Mouse (Mus musculus) stomach, postnatal 0 days (tissue): Measurements from ENCODE around the gene Hacl1. TPM values are rescaled to one million over a fixed set of nuclear protein-coding genes. Genes with fewer than 3 reads are reported as not detected.

Source experiments
- ATAC-seq: fragments of 200-750 bp; cut with Nextera tagmentation; 2 replicates; pipeline ENCODE4 v1.8.0; 2017; ENCODE audit not compliant: low FRiP score, low TSS enrichment
- DNase-seq: peaks from one replicate; pipeline ENCODE4 v3.0.0-alpha.2; 2016; ENCODE audit warnings: low spot score
- H3K27ac ChIP-seq: fragments of 300-500 bp; sonication (generic); replicated peaks from 2 replicates; pipeline ENCODE4 v1.5.1; 2014; ENCODE audit warnings: mild to moderate bottlenecking, control low read depth
- H3K27me3 ChIP-seq: fragments of 300-500 bp; sonication (generic); 2 replicates; pipeline ENCODE4 v1.6.1; 2014; ENCODE audit warnings: low read length; ENCODE audit not compliant: control insufficient read depth, insufficient read depth
- H3K36me3 ChIP-seq: fragments of 300-500 bp; sonication (generic); 2 replicates; pipeline ENCODE4 v1.6.1; 2014; ENCODE audit warnings: low read length, mixed read lengths; ENCODE audit not compliant: control insufficient read depth, insufficient read depth
- H3K4me1 ChIP-seq: fragments of 300-500 bp; sonication (generic); replicated peaks from 2 replicates; pipeline ENCODE4 v1.6.1; 2014; ENCODE audit warnings: antibody characterized with exemption; ENCODE audit not compliant: control insufficient read depth, insufficient read depth
- H3K4me2 ChIP-seq: fragments of 300-500 bp; sonication (generic); replicated peaks from 2 replicates; pipeline ENCODE4 v1.6.1; 2014; ENCODE audit warnings: low read depth, mild to moderate bottlenecking, control low read depth, moderate library complexity
- H3K4me3 ChIP-seq: fragments of 300-500 bp; sonication (generic); 2 replicates; pipeline ENCODE4 v1.5.1; 2014; ENCODE audit warnings: low read depth, low read length, control low read depth
- H3K9ac ChIP-seq: fragments of 300-500 bp; sonication (generic); 2 replicates; pipeline ENCODE4 v1.6.1; 2014; ENCODE audit warnings: mild to moderate bottlenecking, low read length, control low read depth, mixed read lengths
- H3K9me3 ChIP-seq: fragments of 300-500 bp; sonication (generic); 2 replicates; pipeline ENCODE4 v1.6.1; 2016; ENCODE audit warnings: low read length; ENCODE audit not compliant: control insufficient read depth
- CTCF ChIP-seq: IDR thresholded peaks from 2 replicates; pipeline ENCODE4 v1.5.1; 2016; ENCODE audit warnings: antibody characterized with exemption, low read depth, mild to moderate bottlenecking, moderate library complexity
- EP300 ChIP-seq: optimal IDR thresholded peaks from 2 replicates; pipeline ENCODE3; 2016; ENCODE audit warnings: antibody characterized with exemption
- WGBS: fragments of 180-500 bp; shearing (Covaris S2); extraction: QIAGEN DNeasy Blood & Tissue Kit; methylation state at CpG from one replicate; pipeline ENCODE4 v1.1.7; 2014; 5-methylcytosine and 5-hydroxymethylcytosine counted together
- polyA plus RNA-seq: library from polyadenylated mRNA; unstranded; fragments of >200 nt; fragmentation: Nextera tagmentation; extraction: Ambion mirVana; gene quantifications from 2 replicates; pipeline ENCODE4 v1.2.1, GENCODE M21; 2015

Hacl1 gene
- polyA plus RNA-seq, 1 experiment from 2014 or later, result 10.9 TPM

- H3K4me2 ChIP-seq, result no peak overlapping the region
- H3K4me3 ChIP-seq, result no peak overlapping the region
- H3K27me3 ChIP-seq, result no peaks in the 10 kb centered on the region
- whole genome bisulfite sequencing, result 40% methylated on average over 10 of the region's 10 CpGs
- H3K9ac ChIP-seq, result no peak overlapping the region
- peak; percentile 14; the same call in 1 of the 2 replicates for ATAC-seq
- peaks cover 25% of the 10 kb centered on the region for H3K4me1 ChIP-seq
- DNase-seq, result no peak
- no peaks in the 10 kb centered on the region for H3K9me3 ChIP-seq
- TF ChIP-seq CTCF (no peak), EP300 (no peak)
- no peaks in the 10 kb centered on the region for H3K36me3 ChIP-seq
- H3K27ac ChIP-seq, result peak overlapping the region; percentile 99
These were observed 18.6 kb upstream of the Hacl1 start for GRCm38 (mm10) chr14:31659501-31660181.

DNA sequence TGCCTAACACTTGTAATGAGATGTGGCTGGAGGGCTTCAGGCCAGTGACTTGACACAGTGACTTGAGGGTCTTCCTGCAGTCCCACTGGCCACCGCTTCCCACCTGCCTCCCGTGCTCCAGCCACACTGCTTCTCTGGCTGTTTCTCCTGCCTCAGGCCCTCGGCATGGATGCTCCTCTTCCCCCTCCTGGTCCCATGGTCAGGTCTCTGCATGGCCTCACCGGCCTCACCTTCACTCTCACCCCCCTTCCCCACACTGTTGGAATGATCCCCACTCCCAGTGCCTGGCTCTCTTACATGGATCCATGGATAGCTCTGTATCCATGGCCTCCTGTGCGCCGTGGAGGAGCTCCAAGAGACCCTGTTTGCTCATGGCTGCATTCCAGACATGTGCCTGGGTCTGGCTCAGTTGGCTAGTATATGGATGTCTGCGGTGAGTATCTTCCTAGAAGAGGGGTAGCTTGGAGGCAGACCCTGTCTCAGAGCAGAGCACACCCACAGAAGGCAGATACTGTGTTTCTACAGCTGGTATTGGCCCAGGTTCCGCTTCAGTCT, 17.1 kb upstream of the Hacl1 start:
- H3K9ac ChIP-seq, result no peak overlapping the region
- H3K27me3 ChIP-seq, result no peaks in the 10 kb centered on the region
- TF ChIP-seq CTCF (no peak), EP300 (no peak)
- no peak overlapping the region for H3K4me3 ChIP-seq
- H3K27ac ChIP-seq, result no peak overlapping the region
- peaks cover 18% of the 10 kb centered on the region for H3K4me1 ChIP-seq
- H3K4me2 ChIP-seq, result no peak overlapping the region
- no peaks in the 10 kb centered on the region for H3K36me3 ChIP-seq
- DNase-seq (no peak), ATAC-seq (no peak)
- WGBS, result 86% methylated on average over 8 of the region's 8 CpGs
- no peaks in the 10 kb centered on the region for H3K9me3 ChIP-seq

GRCm38 (mm10) chr14:31656857-31657645, 16.0 kb upstream of the Hacl1 start:
- Histone ChIP-seq H3K9ac (no peak overlapping the region), H3K4me3 (no peak overlapping the region), H3K4me2 (no peak overlapping the region), H3K9me3 (no peaks in the 10 kb centered on the region), H3K27ac (no peak overlapping the region), H3K4me1 (peaks cover 7% of the 10 kb centered on the region), H3K27me3 (no peaks in the 10 kb centered on the region), H3K36me3 (no peaks in the 10 kb centered on the region)
- DNase-seq, result peak; percentile 71
- TF ChIP-seq CTCF (peak; percentile 93), EP300 (no peak)
- ATAC-seq, result no peak
- WGBS, result 17% methylated on average over 5 of the region's 5 CpGs

GRCm38 (mm10) chr14:31656386-31656785, 15.3 kb upstream of the Hacl1 start:
- Histone ChIP-seq H3K27me3 (no peaks in the 10 kb centered on the region), H3K9ac (no peak overlapping the region), H3K36me3 (no peaks in the 10 kb centered on the region), H3K4me2 (no peak overlapping the region), H3K4me1 (peaks cover 7% of the 10 kb centered on the region), H3K9me3 (no peaks in the 10 kb centered on the region), H3K4me3 (no peak overlapping the region), H3K27ac (no peak overlapping the region)
- no peak for TF ChIP-seq EP300
- TF ChIP-seq CTCF, result no peak
- DNase-seq, result no peak
- ATAC-seq, result no peak
- 53% methylated on average over 7 of the region's 7 CpGs for WGBS

DNA sequence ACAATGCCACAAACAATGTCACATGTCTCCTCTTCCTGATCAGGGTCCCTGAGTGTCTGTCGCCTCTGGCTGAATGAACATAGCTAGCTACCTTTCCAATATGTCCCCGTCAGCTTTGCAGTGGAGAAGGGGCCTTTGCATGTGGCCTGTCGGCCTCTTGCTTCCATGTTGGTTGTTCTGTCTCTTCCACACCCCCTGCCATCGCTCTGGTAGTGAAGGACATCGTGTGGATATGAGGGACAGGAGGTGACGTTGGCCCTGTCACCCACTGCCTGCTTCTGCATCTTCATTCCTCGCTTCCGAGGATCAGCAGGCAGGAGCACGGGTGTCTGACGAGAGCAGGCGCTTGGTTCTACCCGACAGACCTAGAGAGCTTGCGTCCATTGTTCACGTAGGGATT, 14.3 kb upstream of the Hacl1 start:
- DNase-seq (no peak), ATAC-seq (no peak)
- H3K4me3 ChIP-seq, result no peak overlapping the region
- no peaks in the 10 kb centered on the region for H3K36me3 ChIP-seq
- no peaks in the 10 kb centered on the region for H3K9me3 ChIP-seq
- H3K4me2 ChIP-seq, result no peak overlapping the region
- H3K27me3 ChIP-seq, result no peaks in the 10 kb centered on the region
- 86% methylated on average over 14 of the region's 14 CpGs for WGBS
- H3K4me1 ChIP-seq, result peaks cover 2% of the 10 kb centered on the region
- TF ChIP-seq CTCF, result no peak
- no peak for TF ChIP-seq EP300
- H3K9ac ChIP-seq, result no peak overlapping the region
- no peak overlapping the region for H3K27ac ChIP-seq
